ENCODE assay signal across 8 mouse cellular contexts in genomic region chr12:99883713-99884105, GRCm38 (mm10). TPM values are rescaled to one million over a fixed set of nuclear protein-coding genes. Genes with fewer than 3 reads are reported as not detected.
A peak's percentile ranks its signal among the peaks of the same experiment; 100 is the strongest.
DNase-seq lines count a peak whose midpoint lies in the region; ATAC-seq and TF ChIP-seq lines count a peak whose summit lies in the region.

No protein-coding gene starts in this region.

- peak overlapping the region; percentile 95 for H3K4me3 ChIP-seq in layer of hippocampus, adult 2 months
- H3K4me3 ChIP-seq in cortical plate, adult 2 months (ENCODE audit: insufficient read depth, low read length) = peak overlapping the region; percentile 99
- H3K4me3 ChIP-seq in heart, postnatal 0 days (ENCODE audit: low read depth, low read length) = peak overlapping the region; percentile 73
- peak overlapping the region; percentile 60 for H3K4me3 ChIP-seq in liver, adult 2 months (ENCODE audit: insufficient read depth, low read depth, low read length)
- H3K4me3 ChIP-seq in midbrain, postnatal 0 days (ENCODE audit: low read depth, low read length) = peak overlapping the region; percentile 87

- no peaks in the 10 kb centered on the region; the same call in 1 of the 2 replicates for H3K4me1 ChIP-seq in cortical plate, adult 2 months (ENCODE audit: control insufficient read depth, insufficient read depth, low read length)
- H3K4me1 ChIP-seq in heart, postnatal 0 days (ENCODE audit: control insufficient read depth, insufficient read depth) = peaks cover 11% of the 10 kb centered on the region
- peaks cover 5% of the 10 kb centered on the region for H3K4me1 ChIP-seq in liver, adult 2 months (ENCODE audit: control insufficient read depth, insufficient read depth, low read length)
- H3K4me1 ChIP-seq in midbrain, postnatal 0 days (ENCODE audit: insufficient read depth, low read length) = peaks cover 6% of the 10 kb centered on the region; the same call in 1 of the 2 replicates

- H3K27ac ChIP-seq in layer of hippocampus, adult 2 months = peak overlapping the region; percentile 76
- no peak overlapping the region for H3K27ac ChIP-seq in cortical plate, adult 2 months (ENCODE audit: insufficient read depth, low read length)
- peak overlapping the region; percentile 70 for H3K27ac ChIP-seq in heart, postnatal 0 days (ENCODE audit: low read depth)
- H3K27ac ChIP-seq in liver, adult 2 months (replicated peaks; ENCODE audit: insufficient read depth, low read depth, low read length) = peak overlapping the region; percentile 81
- H3K27ac ChIP-seq in midbrain, postnatal 0 days (ENCODE audit: low read depth, low read length) = peak overlapping the region; percentile 13

- no peaks in the 10 kb centered on the region for H3K9me3 ChIP-seq in heart, postnatal 0 days (replicated peaks; ENCODE audit: control insufficient read depth, low read length)
- H3K9me3 ChIP-seq in midbrain, postnatal 0 days (ENCODE audit: low read length) = no peaks in the 10 kb centered on the region

- H3K4me2 ChIP-seq in heart, postnatal 0 days (ENCODE audit: low read depth, low read length) = peak overlapping the region; percentile 91
- H3K4me2 ChIP-seq in midbrain, postnatal 0 days (ENCODE audit: low read depth, low read length, poor library complexity, severe bottlenecking) = peak overlapping the region; percentile 92

- no peak for DNase-seq in layer of hippocampus, adult 2 months (ENCODE audit: low spot score in 2 of 2)
- DNase-seq in layer of hippocampus, adult 18-20 months (ENCODE audit: low spot score in 2 of 2) = no peak
- DNase-seq in heart, postnatal 0 days (ENCODE audit: low spot score) = no peak
- no peak for DNase-seq in liver, adult 2 months (ENCODE audit: extremely low read depth, low read depth, low spot score)
- DNase-seq in midbrain, postnatal 0 days (ENCODE audit: low spot score) = peak; percentile 48
- no peak for DNase-seq in gastrocnemius, postnatal 10 days
- DNase-seq in adrenal gland, adult (ENCODE audit: inconsistent age in 2 of 2, low spot score in 1 of 2) = no peak

- H3K36me3 ChIP-seq in heart, postnatal 0 days (replicated peaks; ENCODE audit: control insufficient read depth, insufficient read depth, low read length) = no peaks in the 10 kb centered on the region
- H3K36me3 ChIP-seq in liver, adult 2 months (ENCODE audit: control insufficient read depth, insufficient read depth, low read length) = no peaks in the 10 kb centered on the region
- H3K36me3 ChIP-seq in midbrain, postnatal 0 days (ENCODE audit: insufficient read depth, low read length) = no peaks in the 10 kb centered on the region

- no peak for TF ChIP-seq EP300 in heart, postnatal 0 days (IDR thresholded peaks at IDR 0.05; ENCODE audit: low read depth)

- ATAC-seq in heart, postnatal 0 days (ENCODE audit: insufficient read depth, low read depth) = peak; percentile 10
- peak; percentile 47 for ATAC-seq in midbrain, postnatal 0 days (ENCODE audit: low FRiP score)

- 0 out of 2 replicates have a peak, but pooled peaks cover 3% of the 10 kb centered on the region for H3K79me2 ChIP-seq in liver, adult 2 months (ENCODE audit: control insufficient read depth, insufficient read depth, low read length)

- peak overlapping the region; percentile 70 for H3K9ac ChIP-seq in heart, postnatal 0 days (replicated peaks; ENCODE audit: low read depth, low read length)
- H3K9ac ChIP-seq in liver, adult 2 months (ENCODE audit: low read depth, low read length) = peak overlapping the region; percentile 27; the same call in 1 of the 2 replicates
- H3K9ac ChIP-seq in midbrain, postnatal 0 days (replicated peaks; ENCODE audit: low read length, poor library complexity, severe bottlenecking) = 0 out of 2 replicates have a peak overlapping the region, but pooled peaks have one; percentile 20

- H3K27me3 ChIP-seq in heart, postnatal 0 days (ENCODE audit: control insufficient read depth, insufficient read depth, low read length) = no peaks in the 10 kb centered on the region
- H3K27me3 ChIP-seq in liver, adult 2 months (ENCODE audit: control insufficient read depth, insufficient read depth, low read length) = no peaks in the 10 kb centered on the region
- H3K27me3 ChIP-seq in midbrain, postnatal 0 days (ENCODE audit: insufficient read depth, low read length) = no peaks in the 10 kb centered on the region

- no peak for TF ChIP-seq CTCF in layer of hippocampus, adult 2 months (conservative IDR thresholded peaks at IDR 0.05)
- TF ChIP-seq CTCF in cortical plate, adult 2 months (IDR thresholded peaks at IDR 0.05; ENCODE audit: extremely low read depth, insufficient read depth, low read length) = no peak
- TF ChIP-seq CTCF in heart, postnatal 0 days (IDR thresholded peaks at IDR 0.05; ENCODE audit: low read depth) = no peak
- TF ChIP-seq CTCF in liver, adult 2 months (IDR thresholded peaks at IDR 0.05; ENCODE audit: low read depth, low read length) = no peak
- no peak for TF ChIP-seq CTCF in midbrain, postnatal 0 days (IDR thresholded peaks at IDR 0.05)

- 0% methylated on average over 11 of the region's 11 CpGs for WGBS in heart, postnatal 0 days
- under 1% methylated on average over 11 of the region's 11 CpGs for WGBS in liver, adult 2 months
- WGBS in midbrain, postnatal 0 days = under 1% methylated on average over 11 of the region's 11 CpGs

- TF ChIP-seq POLR2A in cortical plate, adult 2 months (IDR thresholded peaks at IDR 0.05; ENCODE audit: extremely low read depth, insufficient read depth, low read length) = no peak
- TF ChIP-seq POLR2A in liver, adult 2 months (IDR thresholded peaks at IDR 0.05; ENCODE audit: extremely low read depth, insufficient read depth, low read length) = no peak

RNA-seq across cellular contexts. Expression of gene Efcab11, which starts 0.5 kb away (rescaled TPM):
- total RNA-seq in layer of hippocampus, adult 2 months (2021) = under 1 TPM; 0.34 to 0.84 TPM
- total RNA-seq in layer of hippocampus, adult 18-20 months (2021) = under 1 TPM; 0.30 to 0.33 TPM
- 0.26 and 0.75 TPM in 2 replicates for polyA plus RNA-seq in cortical plate, adult 2 months (2012; rRNA removed)
- total RNA-seq in heart, postnatal 0 days (2014; rRNA removed; ENCODE audit: low replicate concordance) = 2.2 and 13.1 TPM in 2 replicates
- 4.0 and 4.2 TPM in 2 replicates for polyA plus RNA-seq in heart, postnatal 0 days (2015; fragmentation: Nextera tagmentation; extraction: Ambion mirVana)
- total RNA-seq in liver, adult 2 months (2014; rRNA removed) = 0.28 and 0.34 TPM in 2 replicates
- 0.09 and 0.12 TPM in 2 replicates for polyA plus RNA-seq in liver, adult 2 months (2012; rRNA removed)
- total RNA-seq in midbrain, postnatal 0 days (2014; rRNA removed) = 2.5 and 2.9 TPM in 2 replicates
- 2.6 and 5.0 TPM in 2 replicates for polyA plus RNA-seq in midbrain, postnatal 0 days (2015; fragmentation: Nextera tagmentation; extraction: Ambion mirVana)
- 1 to 10 TPM in 1 of 2 experiments, under 1 TPM in 1; 0.84 to 1.7 TPM for total RNA-seq in gastrocnemius, postnatal 10 days (2021)

RNA-seq across cellular contexts. Expression of gene Tdp1, which starts 0.6 kb away (rescaled TPM):
- total RNA-seq in layer of hippocampus, adult 2 months (2021) = 10 to 100 TPM; 24.2 to 30.9 TPM
- 10 to 100 TPM; 25.8 to 31.7 TPM for total RNA-seq in layer of hippocampus, adult 18-20 months (2021)
- 20.3 and 21.4 TPM in 2 replicates for polyA plus RNA-seq in cortical plate, adult 2 months (2012; rRNA removed)
- total RNA-seq in heart, postnatal 0 days (2014; rRNA removed; ENCODE audit: low replicate concordance) = 5.2 and 8.8 TPM in 2 replicates
- polyA plus RNA-seq in heart, postnatal 0 days (2015; fragmentation: Nextera tagmentation; extraction: Ambion mirVana) = 13.7 and 14.9 TPM in 2 replicates
- 3.0 and 4.6 TPM in 2 replicates for total RNA-seq in liver, adult 2 months (2014; rRNA removed)
- 3.7 TPM in 2 replicates for polyA plus RNA-seq in liver, adult 2 months (2012; rRNA removed)
- 16.1 and 19.0 TPM in 2 replicates for total RNA-seq in midbrain, postnatal 0 days (2014; rRNA removed)
- 31.8 and 34.8 TPM in 2 replicates for polyA plus RNA-seq in midbrain, postnatal 0 days (2015; fragmentation: Nextera tagmentation; extraction: Ambion mirVana)
- 10 to 100 TPM in 1 of 2 experiments, 1 to 10 TPM in 1; 7.8 to 11.9 TPM for total RNA-seq in gastrocnemius, postnatal 10 days (2021)

Comparison
In these comparisons a context has a peak if more than half of its experiments do, and no peak if none do; other contexts are left out.
1. H3K9ac ChIP-seq: peak in every context shown above with its lines; median percentile 70 in heart, postnatal 0 days; 27 in liver, adult 2 months; 20 in midbrain, postnatal 0 days.